Mouse (Mus musculus): ENCODE measurements around the gene Art1. TPM values are rescaled to one million over a fixed set of nuclear protein-coding genes. Genes with fewer than 3 reads are reported as not detected.

Gene Art1
- 0.50 and 0.85 TPM in 2 replicates for polyA plus RNA-seq (2016; fragmentation: Nextera tagmentation; extraction: Ambion mirVana)

DNA sequence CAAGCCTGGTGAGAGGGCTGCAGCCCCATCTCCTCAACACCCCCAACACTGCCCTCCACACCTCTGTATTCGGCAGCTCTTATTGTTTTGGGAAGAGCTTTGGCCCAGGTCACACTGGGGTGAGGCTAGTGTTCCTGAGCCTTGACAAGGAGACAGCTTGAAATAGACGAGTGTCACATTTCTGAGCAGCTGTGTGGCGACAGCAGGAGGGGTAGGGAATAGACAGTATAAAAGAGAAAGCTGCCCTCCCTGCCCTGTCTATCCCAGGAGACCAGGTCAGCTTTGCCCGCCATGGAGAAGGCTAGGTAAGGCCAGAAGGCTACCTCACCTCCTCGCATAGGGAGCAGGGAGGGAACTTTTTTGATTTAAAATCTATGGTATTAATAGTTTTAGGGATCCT lies at the start of gene Art1:
TSS of gene Art1 (plus strand) at position 257 of the 400 bp plus-strand sequence.
- Histone ChIP-seq H3K4me1 (peaks cover 45% of the 10 kb centered on the region), H3K27me3 (ENCODE audit: low read depth, poor library complexity, severe bottlenecking) (0 out of 2 replicates have a peak, but pooled peaks cover 6% of the 10 kb centered on the region), H3K9me3 (replicated peaks) (no peaks in the 10 kb centered on the region), H3K27ac (peak within 1 kb of the TSS; percentile 84), H3K4me3 (peak within 1 kb of the TSS; percentile 52), H3K36me3 (peaks cover 5% of the 10 kb centered on the region; the same call in 1 of the 2 replicates)
- 40% methylated on average over 5 of the region's 5 CpGs for WGBS
- no peak for DNase-seq (ENCODE audit: low spot score)

DNA sequence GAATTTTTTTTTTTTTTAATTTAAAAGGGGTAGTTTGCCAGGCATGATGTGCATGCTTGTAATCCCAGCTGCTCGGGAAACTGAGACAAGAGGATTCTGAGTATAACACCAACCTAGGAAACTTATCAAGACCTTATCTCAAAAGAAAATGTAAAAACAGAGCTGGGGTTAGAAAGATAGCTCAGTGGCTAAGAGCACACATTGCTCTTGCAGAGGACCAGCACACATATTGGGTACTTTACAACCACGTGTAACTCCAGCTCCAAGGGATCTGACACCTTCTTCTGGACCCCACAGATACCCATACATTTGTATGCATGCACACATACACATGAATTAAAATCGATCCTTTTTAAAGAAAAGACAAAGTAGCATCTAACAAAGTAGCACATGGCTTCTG lies 40.2 kb upstream of the Art1 start:
- Histone ChIP-seq H3K9me3 (replicated peaks) (no peaks in the 10 kb centered on the region), H3K4me1 (peaks cover 13% of the 10 kb centered on the region), H3K36me3 (peaks cover 47% of the 10 kb centered on the region), H3K27me3 (ENCODE audit: low read depth, poor library complexity, severe bottlenecking) (no peaks in the 10 kb centered on the region), H3K27ac (no peak overlapping the region), H3K4me3 (no peak overlapping the region)
- WGBS: 94% methylated on average over 3 of the region's 3 CpGs
- no peak for DNase-seq (ENCODE audit: low spot score)

DNA sequence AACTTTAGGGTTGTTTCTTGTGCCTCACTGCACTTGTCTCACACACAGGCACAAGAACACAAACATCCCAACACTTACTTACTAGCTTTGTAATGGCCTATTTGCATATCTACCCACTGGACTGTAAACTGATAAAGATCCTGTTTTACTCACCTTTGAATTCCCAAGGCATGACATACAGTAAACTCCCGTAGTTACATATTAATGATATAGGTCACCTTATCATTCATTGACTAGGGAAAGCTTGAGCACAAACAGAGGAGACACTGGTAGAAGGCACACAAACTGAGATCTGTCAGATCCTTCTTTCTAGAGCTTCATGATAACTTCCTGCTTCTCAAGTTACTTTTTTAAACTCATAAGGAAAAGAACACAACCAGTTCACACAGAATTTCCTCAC lies 39.3 kb upstream of the Art1 start:
- H3K9me3 ChIP-seq (replicated peaks): no peaks in the 10 kb centered on the region
- WGBS: 98% methylated on average over 1 of the region's 1 CpGs
- H3K27me3 ChIP-seq (ENCODE audit: low read depth, poor library complexity, severe bottlenecking): no peaks in the 10 kb centered on the region
- peaks cover 41% of the 10 kb centered on the region for H3K36me3 ChIP-seq
- H3K27ac ChIP-seq: no peak overlapping the region
- no peak for DNase-seq (ENCODE audit: low spot score)
- no peak overlapping the region for H3K4me3 ChIP-seq
- H3K4me1 ChIP-seq: peaks cover 16% of the 10 kb centered on the region

DNA sequence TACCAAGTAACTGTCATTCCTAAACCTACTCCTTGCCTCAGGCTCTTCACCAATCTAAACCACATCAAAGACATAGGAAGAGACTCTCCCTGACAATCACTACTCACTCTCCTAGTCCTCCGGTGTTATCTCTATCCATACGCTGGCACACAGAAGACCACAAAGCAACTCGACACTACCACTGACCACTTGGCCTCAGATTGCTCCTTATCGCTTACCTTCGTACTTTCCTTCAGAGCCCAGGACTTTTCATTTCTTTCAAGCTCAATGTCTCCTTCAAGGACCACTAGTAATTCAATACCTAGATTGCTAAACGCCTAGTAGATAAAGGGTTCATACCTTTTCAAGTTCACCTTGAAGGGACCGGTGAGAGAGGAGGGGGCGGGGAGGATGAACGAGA lies 37.7 kb upstream of the Art1 start:
- 90% methylated on average over 9 of the region's 9 CpGs for WGBS
- H3K4me3 ChIP-seq: peak overlapping the region; percentile 83
- H3K36me3 ChIP-seq: peaks cover 43% of the 10 kb centered on the region
- H3K9me3 ChIP-seq (replicated peaks): no peaks in the 10 kb centered on the region
- H3K27me3 ChIP-seq (ENCODE audit: low read depth, poor library complexity, severe bottlenecking): no peaks in the 10 kb centered on the region
- DNase-seq (ENCODE audit: low spot score): no peak
- H3K4me1 ChIP-seq: peaks cover 16% of the 10 kb centered on the region
- H3K27ac ChIP-seq: no peak overlapping the region

DNA sequence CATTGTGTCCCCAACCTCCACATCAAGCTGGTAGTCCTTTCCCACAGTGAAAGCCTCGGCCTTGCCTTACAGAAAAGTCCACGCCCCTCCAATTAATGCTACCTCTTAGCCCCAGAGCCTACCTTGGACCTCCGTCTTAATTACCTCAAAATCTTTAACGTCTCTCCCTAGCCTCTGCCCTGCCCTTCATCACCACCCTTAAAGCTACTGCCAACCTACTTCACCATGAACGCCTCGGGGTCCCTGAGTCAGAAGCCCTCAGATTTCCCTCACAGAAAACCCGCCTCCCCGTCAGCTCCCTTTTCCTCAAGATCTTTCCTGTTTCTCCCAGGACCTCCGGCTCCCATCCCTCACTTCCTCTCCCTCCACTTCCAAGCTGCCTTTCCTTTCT lies 36.9 kb upstream of the Art1 start:
- Histone ChIP-seq H3K27me3 (ENCODE audit: low read depth, poor library complexity, severe bottlenecking) (no peaks in the 10 kb centered on the region), H3K4me3 (peak overlapping the region; percentile 83), H3K4me1 (peaks cover 16% of the 10 kb centered on the region), H3K27ac (peak overlapping the region; percentile 90), H3K9me3 (replicated peaks) (no peaks in the 10 kb centered on the region), H3K36me3 (peaks cover 40% of the 10 kb centered on the region)
- DNase-seq (ENCODE audit: low spot score): no peak
- 2% methylated on average over 9 of the region's 9 CpGs for WGBS

GRCm38 (mm10) chr7:102065046-102065891 lies 36.3 kb upstream of the Art1 start, which contains the start of the genes Rnf121, Xndc1 and Xntrpc:
Gene Rnf121 (minus strand): TSS chr7:102065469.
Gene Xndc1 (plus strand): TSS chr7:102065511.
Gene Xntrpc (plus strand): TSS chr7:102065713.
- peaks cover 40% of the 10 kb centered on the region for H3K36me3 ChIP-seq
- H3K27me3 ChIP-seq (ENCODE audit: low read depth, poor library complexity, severe bottlenecking): no peaks in the 10 kb centered on the region
- DNase-seq (ENCODE audit: low spot score): peak; percentile 96
- H3K4me3 ChIP-seq: peak within 1 kb of the TSS; percentile 83
- H3K27ac ChIP-seq: peak within 1 kb of the TSS; percentile 90
- peaks cover 16% of the 10 kb centered on the region for H3K4me1 ChIP-seq
- under 1% methylated on average over 56 of the region's 56 CpGs for WGBS
- H3K9me3 ChIP-seq (replicated peaks): no peaks in the 10 kb centered on the region

GRCm38 (mm10) chr7:102066363-102066762 lies 35.2 kb upstream of the Art1 start:
- 92% methylated on average over 6 of the region's 6 CpGs for WGBS
- H3K4me1 ChIP-seq: peaks cover 16% of the 10 kb centered on the region
- no peaks in the 10 kb centered on the region for H3K27me3 ChIP-seq (ENCODE audit: low read depth, poor library complexity, severe bottlenecking)
- no peak for DNase-seq (ENCODE audit: low spot score)
- H3K36me3 ChIP-seq: peaks cover 43% of the 10 kb centered on the region
- H3K27ac ChIP-seq: peak overlapping the region; percentile 90
- peak overlapping the region; percentile 83 for H3K4me3 ChIP-seq
- no peaks in the 10 kb centered on the region for H3K9me3 ChIP-seq (replicated peaks)

GRCm38 (mm10) chr7:102076714-102077296 lies 24.7 kb upstream of the Art1 start:
- Histone ChIP-seq H3K27ac (no peak overlapping the region), H3K4me1 (no peaks in the 10 kb centered on the region), H3K4me3 (no peak overlapping the region), H3K27me3 (ENCODE audit: low read depth, poor library complexity, severe bottlenecking) (no peaks in the 10 kb centered on the region), H3K9me3 (replicated peaks) (no peaks in the 10 kb centered on the region), H3K36me3 (peaks cover 99% of the 10 kb centered on the region)
- no peak for DNase-seq (ENCODE audit: low spot score)
- 89% methylated on average over 7 of the region's 7 CpGs for WGBS

DNA sequence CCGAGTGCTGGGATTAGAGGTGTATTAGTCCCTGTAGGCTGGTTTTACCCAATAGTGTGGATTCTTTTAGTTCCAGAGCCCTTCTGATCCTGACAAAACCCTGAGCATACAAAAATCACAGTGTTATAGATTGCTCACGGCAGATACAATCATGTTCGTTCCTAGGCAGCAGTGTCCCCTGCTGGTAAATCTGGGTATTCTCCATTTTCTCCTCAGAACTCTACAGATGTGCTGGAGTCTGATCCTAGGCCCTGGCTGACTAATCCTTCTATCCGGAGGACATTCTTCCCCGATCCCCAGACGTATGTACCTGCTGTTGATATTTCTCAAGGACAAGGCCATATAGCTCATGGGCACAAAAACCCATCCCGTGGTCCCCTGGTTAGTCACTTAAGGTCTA lies 23.0 kb upstream of the Art1 start:
- Histone ChIP-seq H3K27ac (no peak overlapping the region), H3K27me3 (ENCODE audit: low read depth, poor library complexity, severe bottlenecking) (no peaks in the 10 kb centered on the region), H3K4me3 (no peak overlapping the region), H3K9me3 (replicated peaks) (no peaks in the 10 kb centered on the region), H3K36me3 (peaks cover 99% of the 10 kb centered on the region), H3K4me1 (no peaks in the 10 kb centered on the region)
- 85% methylated on average over 7 of the region's 7 CpGs for WGBS
- DNase-seq (ENCODE audit: low spot score): no peak

GRCm38 (mm10) chr7:102080311-102080710 lies 21.2 kb upstream of the Art1 start:
- Histone ChIP-seq H3K36me3 (peaks cover 99% of the 10 kb centered on the region), H3K27ac (no peak overlapping the region)
- 91% methylated on average over 8 of the region's 8 CpGs for WGBS

GRCm38 (mm10) chr7:102081784-102082183 lies 19.8 kb upstream of the Art1 start:
- no peak for DNase-seq (ENCODE audit: low spot score)
- 90% methylated on average over 5 of the region's 5 CpGs for WGBS
- Histone ChIP-seq H3K9me3 (replicated peaks) (no peaks in the 10 kb centered on the region), H3K4me1 (no peaks in the 10 kb centered on the region), H3K27me3 (ENCODE audit: low read depth, poor library complexity, severe bottlenecking) (no peaks in the 10 kb centered on the region), H3K36me3 (peaks cover 97% of the 10 kb centered on the region), H3K27ac (no peak overlapping the region), H3K4me3 (no peak overlapping the region)

More at GRCm38 (mm10) chr7:102080311-102080710, 21.2 kb upstream of the Art1 start:
- H3K27me3 ChIP-seq (ENCODE audit: low read depth, poor library complexity, severe bottlenecking): no peaks in the 10 kb centered on the region
- no peaks in the 10 kb centered on the region for H3K4me1 ChIP-seq
- no peaks in the 10 kb centered on the region for H3K9me3 ChIP-seq (replicated peaks)
- DNase-seq (ENCODE audit: low spot score): no peak
- no peak overlapping the region for H3K4me3 ChIP-seq

DNA sequence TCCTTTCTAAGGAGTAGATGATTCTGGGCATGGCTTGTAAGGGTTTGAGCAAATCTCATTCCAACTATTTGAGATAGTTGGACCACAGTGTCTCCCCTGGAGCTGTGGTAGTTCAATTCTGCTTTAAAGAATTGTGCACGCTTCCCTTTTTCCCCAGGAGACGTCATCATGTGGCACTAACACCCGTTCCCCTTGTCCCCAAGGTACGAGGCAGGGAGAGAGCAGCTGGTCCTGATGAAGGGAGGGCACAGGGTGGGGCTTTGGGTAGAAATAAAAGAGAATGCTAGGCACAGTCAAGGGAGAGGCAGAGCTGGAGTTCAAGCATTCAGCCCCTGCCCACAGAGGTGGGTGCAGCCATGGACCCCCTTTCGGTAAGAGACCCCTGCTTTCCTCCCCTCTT lies 18.7 kb upstream of the Art1 start, which contains the start of gene Trpc2:
TSS of gene Trpc2 (plus strand) at position 301 of the 400 bp plus-strand sequence.
- Histone ChIP-seq H3K27me3 (ENCODE audit: low read depth, poor library complexity, severe bottlenecking) (no peaks in the 10 kb centered on the region), H3K36me3 (peaks cover 94% of the 10 kb centered on the region), H3K4me3 (no peak within 1 kb of the TSS), H3K9me3 (replicated peaks) (no peaks in the 10 kb centered on the region), H3K27ac (no peak within 1 kb of the TSS), H3K4me1 (no peaks in the 10 kb centered on the region)
- no peak for DNase-seq (ENCODE audit: low spot score)
- WGBS: 90% methylated on average over 5 of the region's 5 CpGs
